Mouse (Mus musculus): ENCODE measurements around the gene Col23a1.

The Col23a1 gene

GRCm38 (mm10) chr11:51542424-51542823 is 252.7 kb downstream of the Col23a1 start:
- TF ChIP-seq GATA4 (IDR thresholded peaks at IDR 0.05; ENCODE audit: insufficient replicate concordance, low read length) = no peak

- no peak for TF ChIP-seq GATA4 (IDR thresholded peaks at IDR 0.05; ENCODE audit: insufficient replicate concordance, low read length)
These were observed 253.8 kb downstream of the Col23a1 start for GRCm38 (mm10) chr11:51543487-51544050.

GRCm38 (mm10) chr11:51544413-51544812 is 254.7 kb downstream of the Col23a1 start:
- no peak for TF ChIP-seq GATA4 (IDR thresholded peaks at IDR 0.05; ENCODE audit: insufficient replicate concordance, low read length)

GRCm38 (mm10) chr11:51545811-51546210 is 256.1 kb downstream of the Col23a1 start:
- no peak for TF ChIP-seq GATA4 (IDR thresholded peaks at IDR 0.05; ENCODE audit: insufficient replicate concordance, low read length)

- TF ChIP-seq GATA4 (IDR thresholded peaks at IDR 0.05; ENCODE audit: insufficient replicate concordance, low read length) = no peak
These were observed 261.5 kb downstream of the Col23a1 start for GRCm38 (mm10) chr11:51551253-51551652.

- no peak for TF ChIP-seq GATA4 (IDR thresholded peaks at IDR 0.05; ENCODE audit: insufficient replicate concordance, low read length)
These were observed 262.4 kb downstream of the Col23a1 start for GRCm38 (mm10) chr11:51552091-51552490.

- no peak for TF ChIP-seq GATA4 (IDR thresholded peaks at IDR 0.05; ENCODE audit: insufficient replicate concordance, low read length)
These were observed 264.9 kb downstream of the Col23a1 start for GRCm38 (mm10) chr11:51554590-51554989.

GRCm38 (mm10) chr11:51555066-51555465 is 265.3 kb downstream of the Col23a1 start:
- no peak for TF ChIP-seq GATA4 (IDR thresholded peaks at IDR 0.05; ENCODE audit: insufficient replicate concordance, low read length)

- TF ChIP-seq GATA4 (IDR thresholded peaks at IDR 0.05; ENCODE audit: insufficient replicate concordance, low read length) = no peak
These were observed 273.6 kb downstream of the Col23a1 start for GRCm38 (mm10) chr11:51563276-51563675.

GRCm38 (mm10) chr11:51565062-51565461 is 275.3 kb downstream of the Col23a1 start:
- no peak for TF ChIP-seq GATA4 (IDR thresholded peaks at IDR 0.05; ENCODE audit: insufficient replicate concordance, low read length)

GRCm38 (mm10) chr11:51565951-51566350 is 276.2 kb downstream of the Col23a1 start:
- no peak for TF ChIP-seq GATA4 (IDR thresholded peaks at IDR 0.05; ENCODE audit: insufficient replicate concordance, low read length)

- no peak for TF ChIP-seq GATA4 (IDR thresholded peaks at IDR 0.05; ENCODE audit: insufficient replicate concordance, low read length)
These were observed 279.1 kb downstream of the Col23a1 start for GRCm38 (mm10) chr11:51568801-51569200.

GRCm38 (mm10) chr11:51576454-51576853 is 286.7 kb downstream of the Col23a1 start:
- TF ChIP-seq GATA4 (IDR thresholded peaks at IDR 0.05; ENCODE audit: insufficient replicate concordance, low read length) = no peak

- TF ChIP-seq GATA4 (IDR thresholded peaks at IDR 0.05; ENCODE audit: insufficient replicate concordance, low read length) = no peak
These were observed 287.9 kb downstream of the Col23a1 start for GRCm38 (mm10) chr11:51577587-51577986.

- no peak for TF ChIP-seq GATA4 (IDR thresholded peaks at IDR 0.05; ENCODE audit: insufficient replicate concordance, low read length)
These were observed 289.3 kb downstream of the Col23a1 start for GRCm38 (mm10) chr11:51579024-51579423.

- TF ChIP-seq GATA4 (IDR thresholded peaks at IDR 0.05; ENCODE audit: insufficient replicate concordance, low read length) = no peak
These were observed 293.0 kb downstream of the Col23a1 start for GRCm38 (mm10) chr11:51582713-51583112.

- TF ChIP-seq GATA4 (IDR thresholded peaks at IDR 0.05; ENCODE audit: insufficient replicate concordance, low read length) = no peak
These were observed 294.3 kb downstream of the Col23a1 start for GRCm38 (mm10) chr11:51584057-51584430.
